Mouse (Mus musculus) heart, postnatal 0 days (tissue): ENCODE data around the gene Alyref. TPM values are rescaled to one million over a fixed set of nuclear protein-coding genes. Genes with fewer than 3 reads are reported as not detected.
A peak's percentile ranks its signal among the peaks of the same experiment; 100 is the strongest.
"Not testable (repeated sequence)": the region's sequence is repeated elsewhere in the genome, so short reads cannot be mapped to it uniquely, and the experiment has no call there.

ENCODE experiments used
- ATAC-seq: fragments of 200-750 bp; cut with Nextera tagmentation; 2 replicates; pipeline ENCODE4 v1.8.0; 2017; ENCODE audit warnings: low read depth, moderate number of reproducible peaks, moderate library complexity; ENCODE audit not compliant: insufficient read depth
- DNase-seq: peaks from one replicate; pipeline ENCODE4 v3.0.0-alpha.2; 2016; ENCODE audit warnings: low spot score
- H3K27ac ChIP-seq: fragments of 300-500 bp; sonication (generic); 2 replicates; pipeline ENCODE4 v1.5.1; 2014; ENCODE audit warnings: low read depth, mild to moderate bottlenecking
- H3K27me3 ChIP-seq: fragments of 300-500 bp; sonication (generic); 2 replicates; pipeline ENCODE4 v1.6.1; 2014; ENCODE audit warnings: low read length, mixed read lengths; ENCODE audit not compliant: control insufficient read depth, insufficient read depth
- H3K36me3 ChIP-seq: fragments of 300-500 bp; sonication (generic); replicated peaks from 2 replicates; pipeline ENCODE4 v1.6.1; 2014; ENCODE audit warnings: low read length, mixed read lengths; ENCODE audit not compliant: control insufficient read depth, insufficient read depth
- H3K4me1 ChIP-seq: fragments of 300-500 bp; sonication (generic); 2 replicates; pipeline ENCODE4 v1.6.1; 2014; ENCODE audit warnings: antibody characterized with exemption; ENCODE audit not compliant: control insufficient read depth, insufficient read depth
- H3K4me2 ChIP-seq: fragments of 300-500 bp; sonication (generic); 2 replicates; pipeline ENCODE4 v1.6.1; 2014; ENCODE audit warnings: low read depth, mild to moderate bottlenecking, low read length, moderate library complexity
- H3K4me3 ChIP-seq: fragments of 300-500 bp; sonication (generic); 2 replicates; pipeline ENCODE4 v1.5.1; 2014; ENCODE audit warnings: low read depth, low read length
- H3K9ac ChIP-seq: fragments of 300-500 bp; sonication (generic); replicated peaks from 2 replicates; pipeline ENCODE4 v1.6.1; 2014; ENCODE audit warnings: low read depth, low read length, mixed read lengths
- H3K9me3 ChIP-seq: fragments of 300-500 bp; sonication (generic); replicated peaks from 2 replicates; pipeline ENCODE4 v1.6.1; 2016; ENCODE audit warnings: low read length; ENCODE audit not compliant: control insufficient read depth
- CTCF ChIP-seq: IDR thresholded peaks from 2 replicates; pipeline ENCODE4 v1.5.1; 2016; ENCODE audit warnings: antibody characterized with exemption, control low read depth, low read depth
- EP300 ChIP-seq: IDR thresholded peaks from 2 replicates; pipeline ENCODE4 v1.6.1; 2016; ENCODE audit warnings: antibody characterized with exemption, low read depth
- WGBS: fragments of 180-500 bp; shearing (Covaris S2); extraction: QIAGEN DNeasy Blood & Tissue Kit; methylation state at CpG from one replicate; pipeline ENCODE4 v1.1.7; 2014; 5-methylcytosine and 5-hydroxymethylcytosine counted together
- polyA plus RNA-seq: library from polyadenylated mRNA; unstranded; fragments of >200 nt; fragmentation: Nextera tagmentation; extraction: Ambion mirVana; gene quantifications from 2 replicates; pipeline ENCODE4 v1.2.1, GENCODE M21; 2015
- total RNA-seq: library from RNA; depleted of rRNA; stranded (reverse); fragments of >200 nt; gene quantifications from 2 replicates; pipeline ENCODE4 v1.2.3, GENCODE M21; 2014; ENCODE audit warnings: low replicate concordance

Gene Alyref
- total and polyA plus RNA-seq, 2 experiments from 2014 or later = 132 to 147 TPM

- Histone ChIP-seq H3K4me1 (no peaks in the 10 kb centered on the region), H3K36me3 (peaks cover 91% of the 10 kb centered on the region), H3K27me3 (no peaks in the 10 kb centered on the region), H3K4me3 (no peak overlapping the region), H3K27ac (no peak overlapping the region), H3K9me3 (no peaks in the 10 kb centered on the region), H3K9ac (no peak overlapping the region), H3K4me2 (no peak overlapping the region)
- ATAC-seq = no peak
- DNase-seq = no peak
- TF ChIP-seq EP300 = no peak
- TF ChIP-seq CTCF = no peak
- 81% methylated on average over 9 of the region's 9 CpGs for WGBS
These were observed 33.1 kb downstream of the Alyref start for GRCm38 (mm10) chr11:120565114-120565513.

GRCm38 (mm10) chr11:120562949-120563348, 35.2 kb downstream of the Alyref start:
- peaks cover 88% of the 10 kb centered on the region for H3K36me3 ChIP-seq
- no peak for DNase-seq
- no peak for ATAC-seq
- TF ChIP-seq EP300 (no peak), CTCF (no peak)
- H3K9me3 ChIP-seq = no peaks in the 10 kb centered on the region
- 91% methylated on average over 13 of the region's 13 CpGs for WGBS
- H3K27me3 ChIP-seq = no peaks in the 10 kb centered on the region
- no peak overlapping the region for H3K4me2 ChIP-seq
- no peak overlapping the region for H3K4me3 ChIP-seq
- H3K9ac ChIP-seq = no peak overlapping the region
- no peaks in the 10 kb centered on the region for H3K4me1 ChIP-seq
- no peak overlapping the region for H3K27ac ChIP-seq

GRCm38 (mm10) chr11:120560952-120561728, 37.0 kb downstream of the Alyref start:
- Histone ChIP-seq H3K4me1 (no peaks in the 10 kb centered on the region), H3K27me3 (no peaks in the 10 kb centered on the region), H3K36me3 (peaks cover 70% of the 10 kb centered on the region), H3K27ac (no peak overlapping the region), H3K4me2 (no peak overlapping the region), H3K9me3 (0 out of 2 replicates have a peak, but pooled peaks cover 2% of the 10 kb centered on the region), H3K4me3 (no peak overlapping the region), H3K9ac (no peak overlapping the region)
- DNase-seq = no peak
- WGBS = 88% methylated on average over 13 of the region's 13 CpGs
- no peak for TF ChIP-seq CTCF
- no peak for TF ChIP-seq EP300
- ATAC-seq = no peak

- H3K27me3 ChIP-seq, ATAC-seq, H3K4me1 ChIP-seq, H3K9ac ChIP-seq, H3K4me2 ChIP-seq, H3K4me3 ChIP-seq, H3K27ac ChIP-seq, DNase-seq, H3K9me3 ChIP-seq: not testable (repeated sequence)
- 81% methylated on average over 6 of the region's 6 CpGs for WGBS
- peaks cover 47% of the 10 kb centered on the region for H3K36me3 ChIP-seq
These were observed 39.3 kb downstream of the Alyref start for GRCm38 (mm10) chr11:120558843-120559242.

- peaks cover 1% of the 10 kb centered on the region for H3K4me1 ChIP-seq
- DNase-seq (no peak), ATAC-seq (0 out of 2 replicates have a peak, but pooled peaks have one; percentile 28)
- H3K9ac ChIP-seq = no peak overlapping the region
- H3K27ac ChIP-seq = peak overlapping the region; percentile 39
- no peak for TF ChIP-seq EP300
- TF ChIP-seq CTCF = no peak
- 37% methylated on average over 2 of the region's 2 CpGs for WGBS
- H3K4me3 ChIP-seq = no peak overlapping the region
- no peaks in the 10 kb centered on the region for H3K27me3 ChIP-seq
- H3K36me3 ChIP-seq = peaks cover 11% of the 10 kb centered on the region
- 0 out of 2 replicates have a peak, but pooled peaks cover 2% of the 10 kb centered on the region for H3K9me3 ChIP-seq
- H3K4me2 ChIP-seq = no peak overlapping the region
These were observed 42.9 kb downstream of the Alyref start for GRCm38 (mm10) chr11:120555260-120555659.

GRCm38 (mm10) chr11:120554834-120555233, 43.3 kb downstream of the Alyref start:
- Histone ChIP-seq H3K27me3 (no peaks in the 10 kb centered on the region), H3K4me2 (no peak overlapping the region), H3K4me3 (no peak overlapping the region), H3K36me3 (peaks cover 7% of the 10 kb centered on the region), H3K27ac (peak overlapping the region; percentile 39), H3K4me1 (peaks cover 5% of the 10 kb centered on the region), H3K9me3 (0 out of 2 replicates have a peak, but pooled peaks cover 2% of the 10 kb centered on the region), H3K9ac (no peak overlapping the region)
- TF ChIP-seq CTCF (no peak), EP300 (peak; percentile 66; the same call in 1 of the 2 replicates)
- ATAC-seq (peak; percentile 73; the same call in 1 of the 2 replicates), DNase-seq (no peak)
- 33% methylated on average over 7 of the region's 7 CpGs for WGBS
